Mouse (Mus musculus) CD4-positive, CD25-positive, alpha-beta regulatory T cell, adult 4 months (primary cell): ENCODE data around the gene Hnf1b. TPM values are rescaled to one million over a fixed set of nuclear protein-coding genes. Genes with fewer than 3 reads are reported as not detected.

ENCODE experiments used
- ATAC-seq: one replicate; pipeline ENCODE4 v1.8.0; 2017
- polyA plus RNA-seq, 2 experiments: library from polyadenylated mRNA; unstranded; fragments of 100-300 nt; shearing (Covaris generic); gene quantifications; one replicate each; pipeline ENCODE4 v1.2.1; 2017

Gene Hnf1b
- polyA plus RNA-seq, 2 experiments from 2014 or later = not detected

DNA sequence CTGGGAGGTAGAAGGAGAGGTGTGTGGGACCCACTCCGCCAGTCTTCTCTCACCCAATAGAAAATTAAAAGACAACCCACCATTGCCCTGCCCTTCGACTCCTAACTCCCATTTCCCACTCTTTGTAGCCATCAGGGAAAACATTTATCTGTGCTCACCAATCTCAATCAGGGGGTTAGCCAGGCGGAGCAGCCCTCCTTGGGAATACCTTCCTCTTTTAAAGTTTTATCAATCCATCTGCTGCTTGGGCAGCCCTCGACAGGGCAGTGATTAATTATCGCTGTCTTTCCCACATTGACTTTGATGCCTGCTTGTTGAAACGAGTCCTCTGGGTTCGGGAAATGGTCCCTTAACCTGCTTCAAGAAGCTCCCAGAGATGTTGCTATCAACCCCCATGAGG is 47.7 kb downstream of the Hnf1b start:
- no peak for ATAC-seq

DNA sequence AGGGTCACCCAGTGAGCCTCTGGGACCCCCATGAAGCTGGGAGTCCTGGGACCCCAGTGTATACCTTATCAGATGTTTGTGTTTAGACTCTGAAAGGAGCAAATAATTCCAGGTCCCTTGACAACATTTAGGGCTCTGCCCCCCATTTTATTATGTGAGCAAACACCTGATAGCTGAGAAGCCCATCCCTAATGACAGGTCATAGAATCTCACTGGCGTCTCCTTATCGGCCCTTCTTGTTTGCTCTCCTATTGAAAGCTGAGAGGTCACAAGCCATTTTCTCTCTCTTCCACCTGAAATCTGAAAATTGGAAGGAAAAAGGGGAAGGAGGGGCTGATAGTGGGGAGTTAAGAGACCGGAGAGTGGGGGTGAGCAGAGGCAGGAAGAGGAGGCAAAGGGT is 52.9 kb downstream of the Hnf1b start:
- no peak for ATAC-seq

DNA sequence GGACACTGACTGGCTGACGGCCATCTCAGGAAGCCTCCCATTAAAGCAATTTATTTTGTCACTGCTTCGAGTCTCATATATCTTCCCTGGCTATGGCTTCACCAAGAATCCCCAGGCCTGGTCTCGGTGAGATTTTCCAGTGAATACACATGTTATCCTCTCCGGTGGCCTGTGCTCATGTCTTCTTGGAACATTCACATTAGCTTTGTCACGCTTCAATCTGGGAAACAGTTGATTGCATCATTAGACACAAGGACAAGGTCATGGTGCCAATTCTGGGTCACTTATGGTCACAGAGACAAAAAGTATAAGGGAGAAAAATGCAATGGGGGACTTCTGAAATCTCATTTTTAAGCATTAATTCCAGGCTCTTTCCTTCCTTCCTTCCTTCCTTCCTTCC is 55.9 kb downstream of the Hnf1b start:
- no peak for ATAC-seq

DNA sequence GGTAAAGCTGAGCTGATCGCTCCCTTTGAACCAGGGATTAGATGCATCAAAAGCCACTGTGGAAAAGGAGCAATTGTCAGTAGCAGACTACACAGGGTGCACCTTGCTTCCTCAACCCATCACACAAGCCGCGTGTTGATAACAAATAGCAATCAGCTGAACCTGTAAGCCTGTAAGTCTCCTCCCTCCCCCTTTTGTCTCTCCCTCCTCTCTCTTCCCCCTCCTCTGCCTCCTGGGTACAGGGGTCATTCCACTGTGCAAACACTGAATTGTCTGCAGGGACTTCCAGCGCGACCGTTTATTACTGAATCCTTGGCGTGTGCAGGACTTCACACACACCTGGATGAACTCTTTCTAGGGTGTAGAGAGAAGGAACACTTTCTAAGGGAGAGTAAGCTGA is 58.5 kb downstream of the Hnf1b start:
- ATAC-seq = no peak

DNA sequence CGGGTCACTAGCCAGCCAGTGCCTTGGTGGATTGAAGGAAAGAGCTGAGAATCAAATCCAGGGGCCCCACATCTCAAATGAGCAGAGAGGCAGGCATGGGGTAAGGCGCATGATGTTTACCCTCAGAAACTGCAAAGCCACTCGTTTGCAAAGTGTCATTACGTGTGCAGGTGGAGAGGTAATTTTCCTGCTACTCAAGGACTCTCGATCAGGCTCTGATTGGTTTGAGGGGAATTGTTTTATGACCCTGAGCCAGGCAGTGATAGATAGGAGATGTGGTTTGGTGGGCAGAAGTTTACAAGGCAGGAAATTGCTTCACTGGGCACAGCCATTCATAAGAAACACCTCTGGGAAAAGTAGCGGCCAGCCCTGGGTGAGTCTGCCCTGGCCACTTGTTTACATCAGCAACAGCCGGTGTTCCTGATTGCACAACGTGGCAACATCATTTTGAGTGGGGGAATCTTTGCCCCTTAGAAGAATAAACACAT is 64.0 kb downstream of the Hnf1b start:
- no peak for ATAC-seq

DNA sequence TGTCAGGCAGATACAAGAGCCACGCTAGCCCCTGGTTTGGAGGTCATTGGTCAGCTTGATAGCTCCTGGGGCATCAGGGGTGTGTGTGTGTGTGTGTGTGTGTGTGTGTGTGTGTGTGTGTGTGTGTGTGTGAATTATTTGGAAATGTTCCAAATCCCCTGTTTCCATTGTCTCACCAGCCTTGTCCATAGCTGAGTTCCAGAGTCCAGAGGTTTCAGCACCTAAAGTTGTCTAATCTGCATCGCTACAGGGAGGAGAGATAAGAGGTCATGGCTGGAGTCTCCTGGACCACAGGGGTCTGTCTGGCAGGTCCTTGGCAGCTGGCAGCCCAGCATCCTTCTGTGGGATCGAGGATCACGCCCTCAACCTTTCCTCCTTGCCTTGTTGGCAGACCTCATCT is 64.6 kb downstream of the Hnf1b start:
- ATAC-seq = no peak

DNA sequence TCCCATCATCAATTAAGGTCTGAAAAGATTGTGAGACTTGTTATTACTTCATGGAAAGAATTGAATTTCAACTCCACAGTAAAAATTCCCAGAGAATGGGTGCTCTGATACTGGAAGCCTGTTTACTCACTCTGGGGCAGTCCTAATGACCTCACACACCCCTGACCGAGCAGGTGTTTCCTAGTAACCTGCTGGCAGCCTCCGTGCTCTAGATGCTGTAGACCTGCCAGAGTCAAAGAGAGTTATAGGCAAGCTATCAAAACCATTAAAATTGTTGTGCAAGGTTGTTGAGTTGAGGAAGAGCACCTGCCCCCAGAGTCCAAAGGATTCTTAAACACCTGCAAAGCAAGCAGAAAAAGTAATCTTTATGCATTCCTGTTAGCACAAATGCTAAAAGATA is 72.7 kb downstream of the Hnf1b start:
- ATAC-seq = no peak

DNA sequence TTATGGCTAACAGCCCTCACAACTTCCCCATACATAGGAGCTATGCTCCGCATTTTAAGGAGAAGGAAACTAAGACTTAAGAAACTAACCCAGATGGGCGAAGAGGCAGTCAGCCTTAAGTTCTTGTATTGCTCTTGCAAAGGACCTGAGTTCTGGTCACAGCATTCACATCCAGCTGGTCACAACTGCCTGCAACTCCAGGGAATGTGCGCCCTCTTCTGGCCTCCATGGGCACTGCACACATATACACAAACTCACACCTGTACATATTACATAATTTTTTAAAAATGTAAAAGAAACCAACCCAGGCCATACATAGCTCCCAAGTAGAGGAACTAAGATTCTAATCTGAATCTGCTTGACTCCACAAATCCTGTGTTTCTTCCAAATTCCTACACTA is 77.2 kb downstream of the Hnf1b start:
- ATAC-seq = no peak

DNA sequence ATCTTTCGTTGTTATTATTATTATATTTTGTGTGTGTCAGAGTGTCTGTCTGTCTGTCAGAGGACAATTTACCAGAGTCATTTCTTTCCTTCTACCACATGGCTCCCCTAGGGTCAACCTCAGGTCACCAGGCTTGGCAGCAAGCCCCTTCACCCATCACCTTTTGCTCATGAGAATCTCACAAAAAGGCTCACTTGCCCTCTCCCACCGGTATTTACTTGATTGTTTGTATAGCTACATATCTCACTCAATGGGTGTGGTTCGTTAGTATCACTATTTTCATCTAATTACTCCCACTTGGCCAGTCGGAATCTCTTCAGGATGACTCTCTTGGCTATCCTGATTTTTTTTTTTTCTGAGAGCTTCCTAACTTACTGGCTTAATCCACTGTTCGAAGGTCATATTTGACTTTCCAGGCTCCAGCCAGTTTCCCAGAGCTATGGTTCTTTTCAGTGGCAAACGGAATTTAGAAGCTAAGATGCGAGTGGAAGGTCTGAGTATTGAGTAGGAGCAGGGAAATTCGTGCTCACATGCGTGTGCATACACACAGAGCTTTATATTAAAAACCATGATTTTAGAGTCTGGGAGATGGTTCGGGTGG is 82.7 kb downstream of the Hnf1b start:
- no peak for ATAC-seq

DNA sequence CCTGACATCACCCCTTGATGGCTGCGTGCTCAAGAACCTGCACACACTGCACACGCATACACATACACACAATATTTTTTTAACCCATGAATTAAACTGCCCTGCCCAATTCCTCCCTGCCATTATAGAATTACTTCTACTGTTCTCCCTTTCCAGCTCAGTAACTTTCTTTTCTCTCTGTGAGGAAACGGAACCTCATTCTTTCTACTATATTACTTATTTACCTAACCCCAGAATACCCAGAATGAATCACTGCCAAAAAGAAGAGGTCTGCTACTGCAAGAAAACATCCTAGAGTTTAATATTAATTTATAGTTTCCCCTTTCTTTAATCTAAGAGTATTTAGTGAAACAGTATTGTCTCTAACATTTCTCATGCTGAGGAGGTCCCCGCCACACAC is 83.5 kb downstream of the Hnf1b start:
- ATAC-seq = no peak

DNA sequence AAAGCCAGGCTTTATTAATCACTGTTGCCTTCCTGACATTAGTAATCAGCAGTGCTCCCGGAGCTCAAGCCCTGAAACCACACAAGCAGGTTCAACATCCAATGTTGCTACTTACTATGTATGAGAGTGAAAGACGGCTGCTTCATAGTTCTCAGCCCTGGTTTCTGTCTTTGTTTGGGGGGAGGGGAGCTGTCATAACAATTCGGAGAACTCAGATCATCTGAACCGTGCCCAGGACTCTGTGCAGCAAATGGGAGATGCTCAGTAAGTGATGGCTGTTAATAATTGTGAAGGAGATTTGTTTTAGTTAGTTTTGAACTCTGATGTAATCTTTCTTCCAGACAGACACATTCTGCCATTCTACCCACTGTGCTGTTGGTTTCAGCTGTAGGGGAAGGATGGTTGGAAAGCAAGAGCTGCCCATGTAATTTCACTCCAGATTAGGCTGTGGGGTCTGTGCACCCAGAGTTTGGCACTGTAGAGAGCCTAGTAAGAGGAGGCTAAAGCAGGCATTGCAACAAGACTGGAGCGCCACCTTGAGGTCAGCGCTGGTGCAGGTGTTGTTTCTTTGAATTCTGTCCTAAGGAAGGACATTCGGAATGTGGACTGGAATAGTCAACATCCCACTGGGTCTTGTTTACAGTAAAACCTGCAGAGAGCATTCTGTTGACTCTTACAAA is 86.3 kb downstream of the Hnf1b start:
- peak; percentile 45 for ATAC-seq

DNA sequence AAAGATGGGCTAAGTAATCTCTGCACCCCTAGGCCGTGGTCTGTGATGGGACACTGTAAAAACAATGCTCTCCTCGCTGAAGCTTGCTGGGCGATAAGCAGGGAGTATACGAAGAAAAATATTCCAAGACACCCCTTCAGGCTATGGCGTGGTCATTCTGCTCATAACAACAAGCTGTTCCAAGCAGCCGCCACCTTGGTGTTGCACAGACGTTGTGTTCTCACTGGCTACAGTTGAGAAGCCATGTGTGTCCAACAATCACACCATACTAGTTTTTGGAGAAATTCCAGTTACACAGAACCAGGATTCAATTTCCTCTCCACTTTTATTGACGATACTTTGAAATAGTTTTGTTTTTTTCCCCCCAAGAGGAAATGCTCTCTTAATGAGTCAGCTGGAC is 88.7 kb downstream of the Hnf1b start:
- ATAC-seq = no peak

DNA sequence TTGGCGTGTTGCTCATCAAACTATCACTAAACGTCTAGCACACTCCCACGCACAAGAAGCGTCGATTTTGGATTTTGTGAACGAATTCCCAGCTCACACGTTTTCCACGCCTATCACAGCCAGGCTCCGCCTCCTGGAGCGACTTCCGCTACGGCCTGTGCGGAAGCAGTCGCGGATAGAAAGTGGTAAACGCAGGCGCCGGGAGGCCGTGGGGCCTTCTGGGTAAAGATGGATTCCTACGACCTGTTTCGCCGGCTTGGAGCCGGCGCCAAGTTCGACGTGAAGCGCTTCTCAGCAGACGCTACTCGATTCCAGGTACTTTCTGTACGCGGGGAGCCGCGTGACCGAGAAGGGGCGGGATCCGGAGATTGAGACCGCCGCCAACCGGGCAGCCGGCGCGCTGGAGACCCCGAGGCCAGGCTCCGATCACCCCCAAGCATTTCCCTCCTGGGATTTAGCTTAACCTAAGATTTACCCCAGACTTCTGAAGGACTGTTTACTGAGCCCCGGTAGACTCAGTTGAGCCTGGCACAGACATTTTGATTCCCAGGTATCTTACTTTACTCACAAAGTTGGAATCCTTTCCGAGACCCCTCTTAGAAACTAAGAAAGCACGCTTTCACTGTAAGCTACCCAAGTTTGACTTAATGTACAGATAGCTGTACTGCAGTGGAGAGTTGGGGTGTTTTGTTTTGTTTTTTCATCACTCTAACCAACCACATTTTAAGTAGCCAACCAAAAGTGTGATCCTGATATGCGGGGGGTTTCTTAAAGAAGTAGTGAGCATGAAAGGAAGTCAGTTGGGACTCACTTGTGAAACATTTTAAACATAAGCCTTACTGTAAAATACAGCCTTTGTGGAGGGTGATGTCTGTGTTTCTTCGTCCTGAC is 92.3 kb downstream of the Hnf1b start, which contains the start of gene Ddx52:
Ddx52 (plus strand) TSS at position 113 of the 891 bp plus-strand sequence.
- ATAC-seq = peak; percentile 100

Other genes starting within 250 kb of the Hnf1b start
- not detected for gene Rpl9-ps1, start 204.4 kb upstream of the Hnf1b start, polyA plus RNA-seq
- gene Ccl3, start 200.7 kb upstream of the Hnf1b start, polyA plus RNA-seq = not detected
- 10 to 100 TPM in 1 of 2 experiments, 1 to 10 TPM in 1; 2.9 to 12.2 TPM for gene Ccl4, start 187.5 kb upstream of the Hnf1b start, polyA plus RNA-seq
- not detected for gene Wfdc17, start 146.1 kb upstream of the Hnf1b start, polyA plus RNA-seq
- not detected for gene Wfdc18, start 141.0 kb upstream of the Hnf1b start, polyA plus RNA-seq
- gene Wfdc21, start 103.1 kb upstream of the Hnf1b start, polyA plus RNA-seq = not detected
- 10 to 100 TPM; 34.2 to 44.9 TPM for gene Heatr6, start 96.4 kb upstream of the Hnf1b start, polyA plus RNA-seq
- gene Ddx52, start 92.0 kb downstream of the Hnf1b start, polyA plus RNA-seq = 10 to 100 TPM; 88.7 to 90.2 TPM
- 1 to 10 TPM; 9.4 to 9.7 TPM for gene Synrg, start 114.4 kb downstream of the Hnf1b start, polyA plus RNA-seq
- 1 to 10 TPM; 7.3 to 10.0 TPM for gene Dusp14, start 219.2 kb downstream of the Hnf1b start, polyA plus RNA-seq